Mouse (Mus musculus): Measurements from ENCODE around the gene Pfkm. TPM values are rescaled to one million over a fixed set of nuclear protein-coding genes. Genes with fewer than 3 reads are reported as not detected.

Gene Pfkm
- polyA plus RNA-seq, 1 experiment, result 4.8 TPM

DNA sequence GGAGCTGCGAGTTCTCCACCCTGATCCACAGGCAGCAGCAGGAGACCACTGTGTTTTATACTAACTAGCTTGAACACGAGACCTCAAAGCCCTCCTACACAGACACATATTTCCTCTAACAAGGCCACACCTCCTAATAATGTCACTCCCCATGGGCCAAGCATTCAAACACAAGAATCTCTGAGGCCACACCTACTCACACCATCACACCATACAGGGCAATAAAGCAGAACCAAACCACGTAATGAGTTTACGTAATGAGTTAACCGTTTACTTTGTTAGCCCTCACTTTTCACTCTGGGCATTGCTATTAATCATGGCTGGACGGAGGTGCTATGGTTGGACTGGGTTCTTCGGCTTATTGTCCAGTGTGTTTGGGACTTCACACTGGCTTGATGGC, 47.4 kb downstream of the Pfkm start:
- no peak for TF ChIP-seq CTCF (IDR thresholded peaks at IDR 0.05; ENCODE audit: extremely low read depth, insufficient read length, insufficient replicate concordance, low read depth, low read length)
- TF ChIP-seq POLR2A (IDR thresholded peaks at IDR 0.05; ENCODE audit: low read depth, low read length), result no peak
- Histone ChIP-seq H3K27me3 (ENCODE audit: control insufficient read depth, insufficient read depth, low read length) (no peaks in the 10 kb centered on the region), H3K4me1 (ENCODE audit: control insufficient read depth, insufficient read depth, insufficient read length, low read length) (peaks cover 9% of the 10 kb centered on the region), H3K27ac (ENCODE audit: insufficient read depth, low read depth, low read length) (peak overlapping the region; percentile 47), H3K4me3 (ENCODE audit: low read depth, low read length) (no peak overlapping the region), H3K36me3 (ENCODE audit: control insufficient read depth, insufficient read depth, low read length) (peaks cover 48% of the 10 kb centered on the region)
- 40% methylated on average over 7 of the region's 7 CpGs for WGBS

DNA sequence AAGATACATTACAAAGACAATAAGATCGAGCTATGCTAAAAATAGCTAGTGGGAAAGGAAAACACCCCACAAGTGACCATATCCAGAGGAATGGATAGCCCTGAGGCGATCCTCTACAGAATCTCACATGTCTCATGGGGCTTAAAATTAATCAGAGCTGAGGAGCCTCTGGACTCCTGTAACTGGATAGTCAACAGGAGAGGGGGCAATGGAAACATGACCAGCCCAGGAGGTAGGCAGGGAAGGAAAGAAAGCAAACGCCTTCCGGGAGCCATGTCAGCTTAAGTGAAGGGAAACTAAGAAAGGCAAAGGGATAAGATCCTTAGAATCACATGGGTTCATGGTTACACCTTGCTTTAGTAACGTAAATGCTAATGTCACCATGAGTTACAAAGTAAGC, 48.4 kb downstream of the Pfkm start:
- WGBS, result 93% methylated on average over 5 of the region's 5 CpGs
- TF ChIP-seq POLR2A (IDR thresholded peaks at IDR 0.05; ENCODE audit: low read depth, low read length) (no peak), CTCF (IDR thresholded peaks at IDR 0.05; ENCODE audit: extremely low read depth, insufficient read length, insufficient replicate concordance, low read depth, low read length) (no peak)
- Histone ChIP-seq H3K36me3 (ENCODE audit: control insufficient read depth, insufficient read depth, low read length) (peaks cover 39% of the 10 kb centered on the region), H3K4me3 (ENCODE audit: low read depth, low read length) (no peak overlapping the region), H3K4me1 (ENCODE audit: control insufficient read depth, insufficient read depth, insufficient read length, low read length) (peaks cover 10% of the 10 kb centered on the region), H3K27me3 (ENCODE audit: control insufficient read depth, insufficient read depth, low read length) (no peaks in the 10 kb centered on the region), H3K27ac (ENCODE audit: insufficient read depth, low read depth, low read length) (no peak overlapping the region)

DNA sequence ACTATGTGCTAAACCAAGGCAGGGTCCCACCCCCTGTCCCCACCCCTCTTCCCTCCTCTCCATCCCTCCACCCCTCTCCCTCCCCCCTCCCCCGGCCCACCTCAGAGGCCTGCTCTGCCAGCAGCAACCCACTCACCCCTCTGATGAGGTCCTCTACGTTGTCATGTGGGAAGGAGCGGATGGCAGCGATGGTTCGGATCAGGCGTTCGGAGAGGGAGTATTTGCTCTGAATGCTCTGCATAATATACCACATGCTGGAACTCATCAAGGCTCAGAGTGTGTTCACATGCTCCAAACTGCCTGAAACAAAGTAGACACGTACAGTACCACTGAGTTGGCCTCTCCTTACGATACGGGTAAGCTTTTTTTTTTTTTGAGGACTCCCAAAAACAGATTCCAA, 50.1 kb downstream of the Pfkm start:
- no peak overlapping the region for H3K27ac ChIP-seq (ENCODE audit: insufficient read depth, low read depth, low read length)
- no peaks in the 10 kb centered on the region for H3K27me3 ChIP-seq (ENCODE audit: control insufficient read depth, insufficient read depth, low read length)
- 89% methylated on average over 10 of the region's 10 CpGs for WGBS
- peaks cover 13% of the 10 kb centered on the region for H3K4me1 ChIP-seq (ENCODE audit: control insufficient read depth, insufficient read depth, insufficient read length, low read length)
- H3K4me3 ChIP-seq (ENCODE audit: low read depth, low read length), result no peak overlapping the region
- no peak for TF ChIP-seq CTCF (IDR thresholded peaks at IDR 0.05; ENCODE audit: extremely low read depth, insufficient read length, insufficient replicate concordance, low read depth, low read length)
- no peak for TF ChIP-seq POLR2A (IDR thresholded peaks at IDR 0.05; ENCODE audit: low read depth, low read length)
- H3K36me3 ChIP-seq (ENCODE audit: control insufficient read depth, insufficient read depth, low read length), result peaks cover 25% of the 10 kb centered on the region

DNA sequence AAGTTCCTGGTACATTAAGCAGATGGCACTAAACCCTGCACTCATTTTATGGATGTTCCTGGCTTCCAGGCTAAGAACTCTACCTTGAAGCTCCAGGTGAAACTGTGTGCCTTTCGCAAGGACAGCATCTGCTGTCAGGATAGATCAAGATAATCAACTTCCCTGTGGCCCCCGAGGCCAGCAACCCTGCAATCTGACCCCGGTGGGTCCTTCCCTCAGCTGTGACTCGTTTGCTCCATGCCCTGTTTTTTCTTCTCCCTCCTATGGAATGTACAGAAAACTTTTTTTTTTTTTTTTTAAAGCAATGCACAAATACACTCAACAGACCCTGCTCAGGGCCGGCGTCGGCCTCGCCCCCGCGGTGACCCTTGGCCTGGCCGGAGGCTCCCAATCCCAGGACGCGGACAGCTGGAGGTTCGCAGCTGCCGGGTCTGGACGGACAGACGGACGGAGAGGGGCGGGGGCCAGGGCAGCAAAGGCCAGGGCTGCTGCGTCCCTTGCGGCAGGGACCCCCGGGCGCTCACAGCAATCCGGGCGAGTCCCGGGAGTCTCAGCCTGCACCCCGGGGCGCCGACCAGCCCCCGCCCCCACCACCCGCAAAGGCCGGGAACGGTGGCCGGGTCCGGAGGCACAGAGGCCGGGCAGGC, 52.6 kb downstream of the Pfkm start:
- Histone ChIP-seq H3K4me1 (ENCODE audit: control insufficient read depth, insufficient read depth, insufficient read length, low read length) (peaks cover 9% of the 10 kb centered on the region), H3K27ac (ENCODE audit: insufficient read depth, low read depth, low read length) (peak overlapping the region; percentile 5; the same call in 1 of the 2 replicates), H3K4me3 (ENCODE audit: low read depth, low read length) (peak overlapping the region; percentile 90), H3K36me3 (ENCODE audit: control insufficient read depth, insufficient read depth, low read length) (peaks cover 20% of the 10 kb centered on the region), H3K27me3 (ENCODE audit: control insufficient read depth, insufficient read depth, low read length) (no peaks in the 10 kb centered on the region)
- TF ChIP-seq CTCF (IDR thresholded peaks at IDR 0.05; ENCODE audit: extremely low read depth, insufficient read length, insufficient replicate concordance, low read depth, low read length) (no peak), POLR2A (IDR thresholded peaks at IDR 0.05; ENCODE audit: low read depth, low read length) (no peak)
- under 1% methylated on average over 35 of the region's 36 CpGs for WGBS

DNA sequence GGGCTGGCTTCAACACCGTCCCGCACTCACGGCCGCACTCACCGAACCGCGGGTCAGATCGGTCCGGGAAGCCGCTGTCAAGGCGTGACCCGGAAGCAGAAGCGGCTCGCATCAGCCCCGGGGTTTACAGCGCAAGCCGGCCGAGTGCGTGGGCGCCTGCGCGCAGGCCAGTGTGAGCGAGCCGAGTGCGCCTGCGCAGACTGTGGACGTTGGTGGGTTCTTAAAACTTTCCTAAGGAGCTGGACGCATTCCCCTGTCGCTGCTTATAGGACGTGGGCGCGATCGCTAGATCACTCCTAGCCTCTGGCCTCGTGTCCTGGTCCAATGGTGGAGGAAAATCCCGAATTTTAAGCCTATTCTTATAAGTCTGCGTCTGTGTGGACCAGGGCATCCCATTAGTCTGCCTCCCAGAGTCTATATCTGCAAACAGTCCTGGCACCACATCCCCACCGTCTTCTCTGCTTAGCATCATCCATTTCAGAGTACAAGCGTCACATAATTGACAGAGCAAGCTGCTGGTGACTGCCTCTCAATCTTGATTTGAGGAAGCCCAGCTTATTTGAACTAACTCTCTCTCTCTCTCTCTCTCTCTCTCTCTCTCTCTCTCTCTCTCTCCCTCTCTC, 53.3 kb downstream of the Pfkm start:
- Histone ChIP-seq H3K4me1 (ENCODE audit: control insufficient read depth, insufficient read depth, insufficient read length, low read length) (peaks cover 8% of the 10 kb centered on the region), H3K27ac (ENCODE audit: insufficient read depth, low read depth, low read length) (0 out of 2 replicates have a peak overlapping the region, but pooled peaks have one; percentile 5), H3K27me3 (ENCODE audit: control insufficient read depth, insufficient read depth, low read length) (no peaks in the 10 kb centered on the region), H3K4me3 (ENCODE audit: low read depth, low read length) (peak overlapping the region; percentile 90), H3K36me3 (ENCODE audit: control insufficient read depth, insufficient read depth, low read length) (peaks cover 17% of the 10 kb centered on the region)
- TF ChIP-seq POLR2A (IDR thresholded peaks at IDR 0.05; ENCODE audit: low read depth, low read length) (peak; percentile 57; the same call in 1 of the 2 replicates), CTCF (IDR thresholded peaks at IDR 0.05; ENCODE audit: extremely low read depth, insufficient read length, insufficient replicate concordance, low read depth, low read length) (no peak)
- 1% methylated on average over 38 of the region's 38 CpGs for WGBS

DNA sequence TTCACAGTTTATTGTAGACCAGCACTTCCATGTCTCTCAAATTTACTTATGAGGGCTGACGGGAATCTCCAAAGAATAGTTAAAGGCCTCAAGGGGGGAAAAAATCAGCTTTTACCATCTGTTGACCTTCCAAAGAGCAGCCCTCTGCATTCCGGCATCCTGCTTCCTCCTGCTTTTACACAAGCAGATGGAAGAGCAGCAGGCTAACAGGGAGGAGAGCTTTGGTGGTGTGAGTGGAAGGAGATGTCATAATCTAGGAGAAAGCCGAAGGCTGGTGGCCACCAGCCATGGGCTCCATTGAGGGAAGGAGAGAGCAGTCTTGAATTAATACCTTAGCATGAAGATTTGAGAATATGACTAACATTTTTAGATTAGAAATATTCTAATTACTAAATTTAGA, 56.0 kb downstream of the Pfkm start:
- TF ChIP-seq POLR2A (IDR thresholded peaks at IDR 0.05; ENCODE audit: low read depth, low read length) (no peak), CTCF (IDR thresholded peaks at IDR 0.05; ENCODE audit: extremely low read depth, insufficient read length, insufficient replicate concordance, low read depth, low read length) (no peak)
- H3K27me3 ChIP-seq (ENCODE audit: control insufficient read depth, insufficient read depth, low read length), result no peaks in the 10 kb centered on the region
- WGBS, result 82% methylated on average over 3 of the region's 3 CpGs
- H3K36me3 ChIP-seq (ENCODE audit: control insufficient read depth, insufficient read depth, low read length), result no peaks in the 10 kb centered on the region
- H3K27ac ChIP-seq (ENCODE audit: insufficient read depth, low read depth, low read length), result no peak overlapping the region
- no peak overlapping the region for H3K4me3 ChIP-seq (ENCODE audit: low read depth, low read length)
- H3K4me1 ChIP-seq (ENCODE audit: control insufficient read depth, insufficient read depth, insufficient read length, low read length), result peaks cover 7% of the 10 kb centered on the region; the same call in 1 of the 2 replicates

DNA sequence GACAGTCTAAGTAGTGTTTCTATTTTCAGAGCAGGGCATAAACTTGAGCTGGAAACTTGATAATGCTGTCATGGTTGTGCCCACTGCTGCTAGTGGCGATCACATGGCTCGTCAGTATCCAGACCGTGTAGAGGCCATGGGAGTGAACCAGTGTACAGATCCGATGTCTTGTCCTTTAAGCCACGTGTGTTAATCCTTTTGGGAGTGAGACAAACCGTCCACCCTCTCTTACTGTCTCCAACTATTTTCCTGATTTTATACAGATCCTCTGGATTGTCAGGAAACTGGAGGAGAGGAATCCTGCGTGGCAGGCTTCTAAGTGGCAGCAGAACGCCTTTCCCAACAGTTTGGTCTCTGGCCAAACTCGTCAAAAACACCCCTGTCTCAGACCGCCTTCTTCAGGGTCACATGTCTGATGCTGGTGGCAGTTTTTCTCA, 56.8 kb downstream of the Pfkm start:
- H3K27me3 ChIP-seq (ENCODE audit: control insufficient read depth, insufficient read depth, low read length), result no peaks in the 10 kb centered on the region
- H3K4me3 ChIP-seq (ENCODE audit: low read depth, low read length), result no peak overlapping the region
- peaks cover 7% of the 10 kb centered on the region; the same call in 1 of the 2 replicates for H3K4me1 ChIP-seq (ENCODE audit: control insufficient read depth, insufficient read depth, insufficient read length, low read length)
- no peak overlapping the region for H3K27ac ChIP-seq (ENCODE audit: insufficient read depth, low read depth, low read length)
- TF ChIP-seq POLR2A (IDR thresholded peaks at IDR 0.05; ENCODE audit: low read depth, low read length) (no peak), CTCF (IDR thresholded peaks at IDR 0.05; ENCODE audit: extremely low read depth, insufficient read length, insufficient replicate concordance, low read depth, low read length) (no peak)
- no peaks in the 10 kb centered on the region for H3K36me3 ChIP-seq (ENCODE audit: control insufficient read depth, insufficient read depth, low read length)
- 63% methylated on average over 10 of the region's 10 CpGs for WGBS

All from small intestine, adult 2 months (tissue).